Mouse (Mus musculus) left cerebral cortex, postnatal 14 days (tissue): ENCODE data around the gene Lama4. TPM values are rescaled to one million over a fixed set of nuclear protein-coding genes. Genes with fewer than 3 reads are reported as not detected.

Experiments
- DNase-seq, 2 experiments: peaks; one replicate each; pipeline ENCODE4 v3.0.0; 2021 to 2022; ENCODE audit warnings: low spot score in 2 of 2, mixed read lengths in 1 of 2
- intact Hi-C: fragments of 180-260 bp; cut with DNase I; formaldehyde crosslinking; loops from one replicate; pipeline ENCODE4 v1.15.1; 2025
- total RNA-seq, 2 experiments: library from RNA; stranded (reverse); gene quantifications; 2 replicates each; pipeline ENCODE4 v1.2.3; 2021

Gene Lama4
- total RNA-seq, 2 experiments from 2014 or later, result 20.3 to 22.6 TPM

- intact Hi-C loops, result no loop called here
- no peak for DNase-seq
Observed at GRCm38 (mm10) chr10:38992827-38993226, 27.5 kb downstream of the Lama4 start.

GRCm38 (mm10) chr10:38993632-38994424, 28.5 kb downstream of the Lama4 start:
- intact Hi-C loops, result no loop called here
- no peak for DNase-seq

GRCm38 (mm10) chr10:38994719-38995450, 29.6 kb downstream of the Lama4 start:
- no peak for DNase-seq
- intact Hi-C loops, result no loop called here

GRCm38 (mm10) chr10:38995896-38996295, 30.6 kb downstream of the Lama4 start:
- no peak for DNase-seq
- intact Hi-C loops, result no loop called here

- intact Hi-C loops, result no loop called here
- no peak for DNase-seq
Observed at GRCm38 (mm10) chr10:39000951-39001350, 35.6 kb downstream of the Lama4 start.

- intact Hi-C loops, result no loop called here
Observed at GRCm38 (mm10) chr10:39002521-39002920, 37.2 kb downstream of the Lama4 start.

GRCm38 (mm10) chr10:39003520-39003919, 38.2 kb downstream of the Lama4 start:
- no peak for DNase-seq
- intact Hi-C loops, result no loop called here

More at GRCm38 (mm10) chr10:39002521-39002920, 37.2 kb downstream of the Lama4 start:
- no peak for DNase-seq

GRCm38 (mm10) chr10:39005494-39005893, 40.2 kb downstream of the Lama4 start:
- intact Hi-C loops, result no loop called here

GRCm38 (mm10) chr10:39006433-39007105, 41.3 kb downstream of the Lama4 start:
- DNase-seq, result no peak
- intact Hi-C loops, result no loop called here

More at GRCm38 (mm10) chr10:39005494-39005893, 40.2 kb downstream of the Lama4 start:
- DNase-seq, result peak in 1 of 2 experiments; percentile 6

GRCm38 (mm10) chr10:39014836-39015235, 49.5 kb downstream of the Lama4 start:
- no peak for DNase-seq
- intact Hi-C loops, result no loop called here

- intact Hi-C loops, result no loop called here
- DNase-seq, result no peak
Observed at GRCm38 (mm10) chr10:39017986-39018385, 52.7 kb downstream of the Lama4 start.

- intact Hi-C loops, result no loop called here
- no peak for DNase-seq
Observed at GRCm38 (mm10) chr10:39018635-39019034, 53.3 kb downstream of the Lama4 start.

GRCm38 (mm10) chr10:39023618-39024256, 58.4 kb downstream of the Lama4 start:
- DNase-seq, result no peak
- intact Hi-C loops, result no loop called here

GRCm38 (mm10) chr10:39026529-39026928, 61.2 kb downstream of the Lama4 start:
- intact Hi-C loops, result no loop called here
- DNase-seq, result no peak

GRCm38 (mm10) chr10:39027058-39027457, 61.7 kb downstream of the Lama4 start:
- intact Hi-C loops, result no loop called here
- no peak for DNase-seq

- DNase-seq, result peak; percentile 37 to 71
- intact Hi-C loops, result no loop called here
Observed at GRCm38 (mm10) chr10:39028403-39028802, 63.1 kb downstream of the Lama4 start.

GRCm38 (mm10) chr10:39029297-39030147, 64.2 kb downstream of the Lama4 start:
- DNase-seq, result no peak
- intact Hi-C loops, result no loop called here

- intact Hi-C loops, result no loop called here
- no peak for DNase-seq
Observed at GRCm38 (mm10) chr10:39030148-39030685, 64.9 kb downstream of the Lama4 start.

- no peak for DNase-seq
- intact Hi-C loops, result no loop called here
Observed at GRCm38 (mm10) chr10:39039564-39039963, 74.2 kb downstream of the Lama4 start.
